Mouse (Mus musculus): ENCODE data around the gene Poldip2. TPM values are rescaled to one million over a fixed set of nuclear protein-coding genes. Genes with fewer than 3 reads are reported as not detected.

Gene Poldip2
- 72.1 and 75.3 TPM in 2 replicates for polyA plus RNA-seq (2011; ENCODE audit: insufficient read depth, insufficient read length, low read depth, missing spikeins)

- peak within 1 kb of the TSS; percentile 97 for H3K4me3 ChIP-seq (ENCODE audit: low read depth, low read length)
- TF ChIP-seq EP300 (IDR thresholded peaks at IDR 0.05; ENCODE audit: insufficient read depth, low read depth, low read length) (no peak), POLR2A (IDR thresholded peaks at IDR 0.05; ENCODE audit: insufficient read depth, low read length) (peak; percentile 51)
- H3K4me1 ChIP-seq (ENCODE audit: control insufficient read depth, insufficient read depth, low read length): no peaks in the 10 kb centered on the region
- no peaks in the 10 kb centered on the region for H3K27me3 ChIP-seq (ENCODE audit: control insufficient read depth, insufficient read depth, low read length, poor library complexity, severe bottlenecking)
- H3K9ac ChIP-seq (ENCODE audit: low read depth, poor library complexity, severe bottlenecking): peak within 1 kb of the TSS; percentile 98
- peak within 1 kb of the TSS; percentile 91 for H3K27ac ChIP-seq (ENCODE audit: insufficient read depth, low read length)
- H3K9me3 ChIP-seq (replicated peaks; ENCODE audit: control insufficient read depth, insufficient read depth, low read length, poor library complexity, severe bottlenecking): no peaks in the 10 kb centered on the region
- peaks cover 50% of the 10 kb centered on the region for H3K36me3 ChIP-seq (ENCODE audit: control insufficient read depth, insufficient read depth, low read length, poor library complexity, severe bottlenecking)
Measured at GRCm38 (mm10) chr11:78512025-78512957, at the start of gene Poldip2, which contains the start of gene Tmem199. Poldip2 (plus strand) TSS chr11:78512193. Tmem199 (minus strand) TSS chr11:78512172.

- Histone ChIP-seq H3K27me3 (ENCODE audit: control insufficient read depth, insufficient read depth, low read length, poor library complexity, severe bottlenecking) (no peaks in the 10 kb centered on the region), H3K27ac (ENCODE audit: insufficient read depth, low read length) (no peak overlapping the region), H3K9ac (ENCODE audit: low read depth, poor library complexity, severe bottlenecking) (no peak overlapping the region), H3K9me3 (replicated peaks; ENCODE audit: control insufficient read depth, insufficient read depth, low read length, poor library complexity, severe bottlenecking) (no peaks in the 10 kb centered on the region), H3K4me3 (ENCODE audit: low read depth, low read length) (no peak overlapping the region), H3K36me3 (ENCODE audit: control insufficient read depth, insufficient read depth, low read length, poor library complexity, severe bottlenecking) (no peaks in the 10 kb centered on the region), H3K4me1 (ENCODE audit: control insufficient read depth, insufficient read depth, low read length) (no peaks in the 10 kb centered on the region)
- TF ChIP-seq EP300 (IDR thresholded peaks at IDR 0.05; ENCODE audit: insufficient read depth, low read depth, low read length) (no peak), POLR2A (IDR thresholded peaks at IDR 0.05; ENCODE audit: insufficient read depth, low read length) (no peak), CTCF (IDR thresholded peaks at IDR 0.05; ENCODE audit: low read depth, low read length) (no peak)
Measured at GRCm38 (mm10) chr11:78462669-78463068, 49.3 kb upstream of the Poldip2 start.

GRCm38 (mm10) chr11:78463286-78464036 lies 48.5 kb upstream of the Poldip2 start:
- H3K4me3 ChIP-seq (ENCODE audit: low read depth, low read length): no peak overlapping the region
- H3K9me3 ChIP-seq (replicated peaks; ENCODE audit: control insufficient read depth, insufficient read depth, low read length, poor library complexity, severe bottlenecking): no peaks in the 10 kb centered on the region
- no peaks in the 10 kb centered on the region for H3K4me1 ChIP-seq (ENCODE audit: control insufficient read depth, insufficient read depth, low read length)
- peak overlapping the region; percentile 14; the same call in 1 of the 2 replicates for H3K27ac ChIP-seq (ENCODE audit: insufficient read depth, low read length)
- H3K27me3 ChIP-seq (ENCODE audit: control insufficient read depth, insufficient read depth, low read length, poor library complexity, severe bottlenecking): no peaks in the 10 kb centered on the region
- no peak overlapping the region for H3K9ac ChIP-seq (ENCODE audit: low read depth, poor library complexity, severe bottlenecking)
- no peaks in the 10 kb centered on the region for H3K36me3 ChIP-seq (ENCODE audit: control insufficient read depth, insufficient read depth, low read length, poor library complexity, severe bottlenecking)
- TF ChIP-seq CTCF (IDR thresholded peaks at IDR 0.05; ENCODE audit: low read depth, low read length) (no peak), POLR2A (IDR thresholded peaks at IDR 0.05; ENCODE audit: insufficient read depth, low read length) (no peak), EP300 (IDR thresholded peaks at IDR 0.05; ENCODE audit: insufficient read depth, low read depth, low read length) (no peak)

GRCm38 (mm10) chr11:78465116-78465515 lies 46.9 kb upstream of the Poldip2 start:
- Histone ChIP-seq H3K4me1 (ENCODE audit: control insufficient read depth, insufficient read depth, low read length) (no peaks in the 10 kb centered on the region), H3K27me3 (ENCODE audit: control insufficient read depth, insufficient read depth, low read length, poor library complexity, severe bottlenecking) (no peaks in the 10 kb centered on the region), H3K36me3 (ENCODE audit: control insufficient read depth, insufficient read depth, low read length, poor library complexity, severe bottlenecking) (no peaks in the 10 kb centered on the region), H3K4me3 (ENCODE audit: low read depth, low read length) (peak overlapping the region; percentile 86; the same call in 1 of the 2 replicates), H3K9ac (ENCODE audit: low read depth, poor library complexity, severe bottlenecking) (peak overlapping the region; percentile 81; the same call in 1 of the 2 replicates), H3K27ac (ENCODE audit: insufficient read depth, low read length) (no peak overlapping the region), H3K9me3 (replicated peaks; ENCODE audit: control insufficient read depth, insufficient read depth, low read length, poor library complexity, severe bottlenecking) (no peaks in the 10 kb centered on the region)
- TF ChIP-seq EP300 (IDR thresholded peaks at IDR 0.05; ENCODE audit: insufficient read depth, low read depth, low read length): no peak
- TF ChIP-seq CTCF (IDR thresholded peaks at IDR 0.05; ENCODE audit: low read depth, low read length): no peak
- no peak for TF ChIP-seq POLR2A (IDR thresholded peaks at IDR 0.05; ENCODE audit: insufficient read depth, low read length)

GRCm38 (mm10) chr11:78465568-78466180 lies 46.3 kb upstream of the Poldip2 start, which contains the start of gene Slc46a1:
Slc46a1 (plus strand) TSS chr11:78465697.
- Histone ChIP-seq H3K4me1 (ENCODE audit: control insufficient read depth, insufficient read depth, low read length) (no peaks in the 10 kb centered on the region), H3K9ac (ENCODE audit: low read depth, poor library complexity, severe bottlenecking) (peak within 1 kb of the TSS; percentile 81), H3K36me3 (ENCODE audit: control insufficient read depth, insufficient read depth, low read length, poor library complexity, severe bottlenecking) (no peaks in the 10 kb centered on the region), H3K9me3 (replicated peaks; ENCODE audit: control insufficient read depth, insufficient read depth, low read length, poor library complexity, severe bottlenecking) (no peaks in the 10 kb centered on the region), H3K27me3 (ENCODE audit: control insufficient read depth, insufficient read depth, low read length, poor library complexity, severe bottlenecking) (no peaks in the 10 kb centered on the region), H3K27ac (ENCODE audit: insufficient read depth, low read length) (peak within 1 kb of the TSS; percentile 11), H3K4me3 (ENCODE audit: low read depth, low read length) (peak within 1 kb of the TSS; percentile 86)
- TF ChIP-seq POLR2A (IDR thresholded peaks at IDR 0.05; ENCODE audit: insufficient read depth, low read length) (no peak), EP300 (IDR thresholded peaks at IDR 0.05; ENCODE audit: insufficient read depth, low read depth, low read length) (no peak), CTCF (IDR thresholded peaks at IDR 0.05; ENCODE audit: low read depth, low read length) (no peak)

All from ES-Bruce4 (cell line).